24 mouse cellular contexts compared by ENCODE assay signal in genomic region chr7:112207717-112208116, GRCm38 (mm10). TPM values are rescaled to one million over a fixed set of nuclear protein-coding genes. Genes with fewer than 3 reads are reported as not detected.
DNase-seq lines count a peak whose midpoint lies in the region; TF ChIP-seq lines count a peak whose summit lies in the region.
"Had no signal": no experiment of that assay in that cellular context is flagged by ENCODE, and none has a peak within 500 bp of the region (broad histone marks: within the 10 kb centered on the region; RNA-seq: fewer than 3 reads in every experiment).

No protein-coding gene starts in this region.

- H3K9me3 ChIP-seq in heart, embryonic 10.5 days, result no peaks in the 10 kb centered on the region
- H3K9me3 ChIP-seq: embryonic facial prominence, embryonic 12.5 days; forebrain, embryonic 15.5 days; kidney, embryonic 15.5 days had no signal

- no peaks in the 10 kb centered on the region for H3K36me3 ChIP-seq in heart, embryonic 10.5 days
- H3K36me3 ChIP-seq in thymus, adult 2 months (ENCODE audit: control insufficient read depth, insufficient read depth, low read length), result no peaks in the 10 kb centered on the region
- H3K36me3 ChIP-seq: embryonic facial prominence, embryonic 12.5 days; forebrain, embryonic 15.5 days; kidney, embryonic 15.5 days had no signal

- H3K27me3 ChIP-seq in heart, embryonic 10.5 days (ENCODE audit: insufficient read depth, poor library complexity, severe bottlenecking), result no peaks in the 10 kb centered on the region
- H3K27me3 ChIP-seq in thymus, adult 2 months (ENCODE audit: control insufficient read depth, insufficient read depth, low read length), result no peaks in the 10 kb centered on the region
- H3K27me3 ChIP-seq: embryonic facial prominence, embryonic 12.5 days; forebrain, embryonic 15.5 days; kidney, embryonic 15.5 days had no signal

- no peak for DNase-seq in heart, embryonic 10.5 days (ENCODE audit: low spot score)
- no peak for DNase-seq in heart, adult 18-20 months
- no peak for DNase-seq in left cerebral cortex, adult 2 months (ENCODE audit: extremely low spot score in 1 of 2, low spot score in 2 of 2)
- DNase-seq in left cerebral cortex, postnatal 4 days, result no peak
- no peak for DNase-seq in thymus, adult 2 months
- no peak for DNase-seq in thymus, postnatal 14 days
- no peak for DNase-seq in layer of hippocampus, adult 11-12 months (ENCODE audit: low spot score)
- DNase-seq: adrenal gland, postnatal 25 days; B cell, adult 2 months; cerebellum, adult 11-12 months; cerebellum, postnatal 36 days; embryo, embryonic 11 days; kidney, adult 18-20 months; kidney, postnatal 25 days; lung, adult 18-20 months; lung, postnatal 14 days; midbrain, embryonic 14.5 days had no signal

- WGBS in heart, embryonic 10.5 days, result 81% methylated on average over 6 of the region's 6 CpGs
- 95% methylated on average over 6 of the region's 6 CpGs for WGBS in thymus, adult 2 months

- peak overlapping the region; percentile 72; the same call in 1 of the 2 replicates for H3K27ac ChIP-seq in heart, embryonic 10.5 days
- peak overlapping the region; percentile 69 for H3K27ac ChIP-seq in left cerebral cortex, adult 2 months
- H3K27ac ChIP-seq in thymus, adult 2 months (ENCODE audit: control insufficient read depth, insufficient read depth, low read length), result peak overlapping the region; percentile 77
- H3K27ac ChIP-seq: embryonic facial prominence, embryonic 12.5 days; forebrain, embryonic 15.5 days; hindbrain, embryonic 14.5 days had no signal

- TF ChIP-seq POLR2A in thymus, adult 2 months (IDR thresholded peaks at IDR 0.05; ENCODE audit: control insufficient read depth, extremely low read depth, insufficient read depth, low read length, poor library complexity), result no peak

- no peak overlapping the region for H3K4me3 ChIP-seq in heart, embryonic 10.5 days
- H3K4me3 ChIP-seq in left cerebral cortex, adult 2 months, result no peak overlapping the region
- no peak overlapping the region for H3K4me3 ChIP-seq in thymus, adult 2 months (ENCODE audit: control insufficient read depth, insufficient read depth, low read length)
- H3K4me3 ChIP-seq: embryonic facial prominence, embryonic 12.5 days; forebrain, embryonic 15.5 days; kidney, embryonic 15.5 days; layer of hippocampus, adult 2 months had no signal

- no peak for TF ChIP-seq CTCF in left cerebral cortex, adult 2 months (IDR thresholded peaks at IDR 0.05)
- no peak for TF ChIP-seq CTCF in thymus, adult 2 months (IDR thresholded peaks at IDR 0.05; ENCODE audit: borderline replicate concordance, control insufficient read depth, extremely low read depth, insufficient read depth, low read length, poor library complexity)

- H3K4me1 ChIP-seq in heart, embryonic 10.5 days, result peaks cover 49% of the 10 kb centered on the region
- peaks cover 54% of the 10 kb centered on the region for H3K4me1 ChIP-seq in thymus, adult 2 months (replicated peaks; ENCODE audit: control insufficient read depth, insufficient read depth, low read length)

- intact Hi-C loops in left cerebral cortex, adult 2 months (cut with DNase I), result loop anchor here (2.0 kb wide), 1 partner anchor 15 kb away; no protein-coding TSS in a partner anchor
- intact Hi-C loops in left cerebral cortex, postnatal 4 days (cut with DNase I), result no loop called here

RNA-seq across cellular contexts. Expression of gene Mical2, which starts 17.9 kb away (rescaled TPM):
- 77.8 and 153 TPM in 2 replicates for polyA plus RNA-seq in heart, embryonic 10.5 days (2016; fragmentation: Nextera tagmentation; extraction: Ambion mirVana)
- 10 to 100 TPM; 80.4 to 85.1 TPM for total RNA-seq in heart, adult 18-20 months (2021)
- total RNA-seq in left cerebral cortex, adult 2 months (2021), result 100 to 1,000 TPM; 652 to 703 TPM
- 100 to 1,000 TPM; 109 to 114 TPM for total RNA-seq in left cerebral cortex, postnatal 4 days (2021)
- 3.5 TPM in 2 replicates for polyA plus RNA-seq in thymus, adult 2 months (2012; rRNA removed)

RNA-seq across cellular contexts. Expression of gene Dkk3, which starts 48.9 kb away (rescaled TPM):
- 59.8 and 101 TPM in 2 replicates for polyA plus RNA-seq in heart, embryonic 10.5 days (2016; fragmentation: Nextera tagmentation; extraction: Ambion mirVana)
- 10 to 100 TPM; 45.6 to 47.9 TPM for total RNA-seq in heart, adult 18-20 months (2021)
- 100 to 1,000 TPM; 164 to 198 TPM for total RNA-seq in left cerebral cortex, adult 2 months (2021)
- 10 to 100 TPM; 58.4 to 59.0 TPM for total RNA-seq in left cerebral cortex, postnatal 4 days (2021)
- polyA plus RNA-seq in thymus, adult 2 months (2012; rRNA removed), result 1.9 and 5.9 TPM in 2 replicates
- total RNA-seq: hematopoietic stem cell, adult 5-6 weeks; monocyte, adult 5-6 weeks had no signal

Comparison
In these comparisons a context has a peak if more than half of its experiments do, and no peak if none do; other contexts are left out.
1. RNA of gene Mical2, which starts 17.9 kb away (total RNA-seq): 652 to 703 TPM in left cerebral cortex, adult 2 months; 109 to 114 TPM in left cerebral cortex, postnatal 4 days and 80.4 to 85.1 TPM in heart, adult 18-20 months; every median in the first group is over 4 times any median in the second.
2. Peak in every context shown above with its lines, with median percentiles within 50 percentile points of each other: H3K27ac ChIP-seq.